Mouse (Mus musculus): Measurements from ENCODE around the gene Nxf1.

Nxf1 gene

GRCm38 (mm10) chr19:8772996-8773395 lies 16.1 kb downstream of the Nxf1 start:
- DNase-seq, result no peak

GRCm38 (mm10) chr19:8773409-8773808 lies 16.5 kb downstream of the Nxf1 start:
- no peak for DNase-seq

- DNase-seq, result peak; percentile 98
Observed at GRCm38 (mm10) chr19:8774086-8774835, 17.4 kb downstream of the Nxf1 start, which contains the start of gene Tmem179b. Gene Tmem179b (minus strand): TSS chr19:8774467.

GRCm38 (mm10) chr19:8774951-8775421 lies 18.1 kb downstream of the Nxf1 start:
- DNase-seq, result no peak

GRCm38 (mm10) chr19:8786008-8786781 lies 29.3 kb downstream of the Nxf1 start, which contains the start of gene Taf6l:
Gene Taf6l (minus strand): TSS chr19:8786417.
- DNase-seq, result peak; percentile 96

GRCm38 (mm10) chr19:8788521-8788920 lies 31.6 kb downstream of the Nxf1 start:
- DNase-seq, result no peak

GRCm38 (mm10) chr19:8789171-8789570 lies 32.3 kb downstream of the Nxf1 start:
- no peak for DNase-seq

GRCm38 (mm10) chr19:8790171-8790570 lies 33.3 kb downstream of the Nxf1 start:
- no peak for DNase-seq

GRCm38 (mm10) chr19:8798264-8798946 lies 41.5 kb downstream of the Nxf1 start, which contains the start of gene Polr2g:
Gene Polr2g (minus strand): TSS chr19:8798577.
- DNase-seq, result peak; percentile 95

GRCm38 (mm10) chr19:8798947-8799315 lies 42.1 kb downstream of the Nxf1 start:
- no peak for DNase-seq

GRCm38 (mm10) chr19:8802130-8802821 lies 45.4 kb downstream of the Nxf1 start, which contains the start of gene Zbtb3:
Gene Zbtb3 (plus strand): TSS chr19:8802555.
- peak; percentile 98 for DNase-seq

GRCm38 (mm10) chr19:8803204-8803780 lies 46.4 kb downstream of the Nxf1 start:
- DNase-seq, result no peak

GRCm38 (mm10) chr19:8803879-8804660 lies 47.2 kb downstream of the Nxf1 start:
- no peak for DNase-seq

GRCm38 (mm10) chr19:8806810-8807209 lies 49.9 kb downstream of the Nxf1 start:
- no peak for DNase-seq

GRCm38 (mm10) chr19:8815812-8816211 lies 58.9 kb downstream of the Nxf1 start:
- DNase-seq, result no peak

- DNase-seq, result no peak
Observed at GRCm38 (mm10) chr19:8817001-8817400, 60.1 kb downstream of the Nxf1 start.

GRCm38 (mm10) chr19:8818301-8818798 lies 61.5 kb downstream of the Nxf1 start:
- no peak for DNase-seq

GRCm38 (mm10) chr19:8818801-8819595 lies 62.1 kb downstream of the Nxf1 start, which contains the start of gene Ttc9c:
Gene Ttc9c (minus strand): TSS chr19:8819333.
- DNase-seq, result peak; percentile 99

GRCm38 (mm10) chr19:8819596-8820423 lies 62.9 kb downstream of the Nxf1 start, which contains the start of gene Hnrnpul2:
Gene Hnrnpul2 (plus strand): TSS chr19:8820010.
- peak; percentile 99 for DNase-seq

Measured in lung, postnatal 10 days (tissue).